Mouse (Mus musculus): ENCODE measurements at regions not wholly inside any gene's neighbourhood (a gene's known extent, or its start where the extent isn't known, plus 50 kb on each side); places are given as distances from the start of the nearest gene placed in this dataset.
A peak's percentile ranks its signal among the peaks of the same experiment; 100 is the strongest.

GRCm38 (mm10) chr9:27694805-27695593 is 95.6 kb upstream of the Opcml start:
- no peak for DNase-seq (ENCODE audit: low spot score)

GRCm38 (mm10) chr9:27701559-27701958 is 89.0 kb upstream of the Opcml start:
- no peak for DNase-seq (ENCODE audit: low spot score)

- DNase-seq (ENCODE audit: low spot score), result no peak
Measured at GRCm38 (mm10) chr9:27702140-27702539, 88.4 kb upstream of the Opcml start.

GRCm38 (mm10) chr9:27704001-27704400 is 86.6 kb upstream of the Opcml start:
- DNase-seq (ENCODE audit: low spot score), result no peak

GRCm38 (mm10) chr9:27723840-27724408 is 66.7 kb upstream of the Opcml start:
- no peak for DNase-seq (ENCODE audit: low spot score)

GRCm38 (mm10) chr9:27724576-27724975 is 66.0 kb upstream of the Opcml start:
- DNase-seq (ENCODE audit: low spot score), result no peak

- DNase-seq (ENCODE audit: low spot score), result peak; percentile 1
Measured at GRCm38 (mm10) chr9:27728652-27729557, 61.7 kb upstream of the Opcml start.

GRCm38 (mm10) chr9:27729558-27729889 is 61.1 kb upstream of the Opcml start:
- no peak for DNase-seq (ENCODE audit: low spot score)

- DNase-seq (ENCODE audit: low spot score), result peak; percentile 21
Measured at GRCm38 (mm10) chr9:27739287-27739686, 51.3 kb upstream of the Opcml start.

Data from ovary, postnatal 14 days (tissue).